Mouse (Mus musculus) ES-E14 (cell line): ENCODE results near the gene Prdm9.

Source experiments
- HCFC1 ChIP-seq: IDR thresholded peaks from 2 replicates; pipeline ENCODE4 v1.6.1; 2012; ENCODE audit warnings: low read length, inconsistent platforms, borderline replicate concordance; ENCODE audit not compliant: insufficient read depth
- ZNF384 ChIP-seq: IDR thresholded peaks from 2 replicates; pipeline ENCODE4 v1.6.1; 2012; ENCODE audit warnings: low read depth, low read length, inconsistent platforms

DNA sequence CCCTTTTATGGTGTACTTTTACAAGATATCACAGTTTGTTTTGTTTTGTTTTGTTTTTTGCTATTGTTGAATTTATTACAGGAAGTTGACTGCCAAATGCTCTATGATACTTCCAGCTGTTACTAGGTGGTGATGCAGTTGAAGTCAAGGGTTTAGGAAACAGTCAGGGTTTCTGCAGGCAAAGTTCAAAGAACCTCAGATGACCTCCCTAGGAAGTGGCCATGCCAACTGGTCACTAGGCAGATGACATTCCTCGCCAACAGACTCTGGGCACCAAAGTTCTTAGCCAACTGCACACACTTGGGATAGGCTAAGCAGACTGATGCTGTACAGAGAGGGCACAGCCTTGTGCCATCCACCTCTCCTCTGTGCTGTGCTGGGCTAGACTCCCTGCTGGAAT, 10.9 kb upstream of the Prdm9 start:
- TF ChIP-seq ZNF384 = no peak
- TF ChIP-seq HCFC1 = no peak
